Mouse (Mus musculus) liver, embryonic 14.5 days (tissue): Measurements from ENCODE around the gene Dock8. TPM values are rescaled to one million over a fixed set of nuclear protein-coding genes. Genes with fewer than 3 reads are reported as not detected.

Source experiments
- ATAC-seq: fragments of 200-750 bp; cut with Nextera tagmentation; 2 replicates; pipeline ENCODE4 v1.8.0; 2017; ENCODE audit warnings: moderate number of reproducible peaks, mild to moderate bottlenecking, moderate library complexity; ENCODE audit not compliant: insufficient read depth
- DNase-seq, 3 experiments: peaks; one replicate each; pipeline ENCODE4 v3.0.0-alpha.2; 2012 to 2013; ENCODE audit warnings: low read depth in 3 of 3, low spot score in 3 of 3
- H3K27ac ChIP-seq: fragments of 300-500 bp; sonication (generic); 2 replicates; pipeline ENCODE4 v1.5.1; 2014; ENCODE audit warnings: moderate library complexity, mild to moderate bottlenecking, control low read depth, inconsistent platforms
- H3K27me3 ChIP-seq: fragments of 300-500 bp; sonication (generic); 2 replicates; pipeline ENCODE4 v1.6.1; 2014; ENCODE audit warnings: mild to moderate bottlenecking, low read length, moderate library complexity; ENCODE audit not compliant: control insufficient read depth, insufficient read depth
- H3K36me3 ChIP-seq: fragments of 300-500 bp; sonication (generic); replicated peaks from 2 replicates; pipeline ENCODE4 v1.6.1; 2014; ENCODE audit warnings: low read depth; ENCODE audit not compliant: control insufficient read depth, insufficient read depth
- H3K4me1 ChIP-seq, 2 experiments: fragments of 200-500 bp in 1 of 2; fragments of 300-500 bp in 1 of 2; sonication (generic) in 1 of 2; replicated peaks; 2 replicates each; pipeline ENCODE4 v1.6.1; 2012 to 2014; ENCODE audit warnings: antibody characterized with exemption in 1 of 2, inconsistent platforms in 1 of 2, low read length in 1 of 2; ENCODE audit not compliant: control insufficient read depth in 2 of 2, insufficient read depth in 2 of 2
- H3K4me2 ChIP-seq: fragments of 300-500 bp; sonication (generic); 2 replicates; pipeline ENCODE4 v1.6.1; 2014; ENCODE audit warnings: low read depth, mild to moderate bottlenecking, control low read depth, moderate library complexity
- H3K4me3 ChIP-seq, 2 experiments: fragments of 200-500 bp in 1 of 2; fragments of 300-500 bp in 1 of 2; sonication (generic) in 1 of 2; 2 replicates each; pipeline ENCODE4 v1.5.1; 2012 to 2014; ENCODE audit warnings: low read depth in 2 of 2, low read length in 2 of 2, mild to moderate bottlenecking in 2 of 2, control low read depth in 1 of 2, inconsistent platforms in 1 of 2, moderate library complexity in 1 of 2; ENCODE audit not compliant: insufficient read depth in 1 of 2
- H3K9ac ChIP-seq: fragments of 300-500 bp; sonication (generic); replicated peaks from 2 replicates; pipeline ENCODE4 v1.6.1; 2014; ENCODE audit warnings: mild to moderate bottlenecking, control low read depth, moderate library complexity
- H3K9me3 ChIP-seq: fragments of 300-500 bp; sonication (generic); 2 replicates; pipeline ENCODE4 v1.6.1; 2016; ENCODE audit warnings: low read length, mixed read lengths; ENCODE audit not compliant: control insufficient read depth
- CTCF ChIP-seq: IDR thresholded peaks from 2 replicates; pipeline ENCODE4 v1.5.1; 2016; ENCODE audit warnings: antibody characterized with exemption, low read depth, control low read depth
- EP300 ChIP-seq: IDR thresholded peaks from 2 replicates; pipeline ENCODE4 v1.6.1; 2016; ENCODE audit warnings: antibody characterized with exemption, low read depth
- WGBS: fragments of 180-500 bp; shearing (Covaris S2); extraction: QIAGEN DNeasy Blood & Tissue Kit; methylation state at CpG from one replicate; pipeline ENCODE4 v1.1.7; 2014; ENCODE audit not compliant: insufficient replicate concordance; 5-methylcytosine and 5-hydroxymethylcytosine counted together
- polyA plus RNA-seq, 2 experiments: library from polyadenylated mRNA; depleted of rRNA in 1 of 2; stranded (reverse) in 1 of 2; unstranded in 1 of 2; fragments of >200 nt; fragmentation: Nextera tagmentation in 1 of 2; extraction: Ambion mirVana in 1 of 2; gene quantifications; 2 replicates each; pipeline versions ENCODE4 v1.2.1 to v1.2.3; 2012 to 2014

The Dock8 gene
- polyA plus RNA-seq, 2 experiments = 3.4 to 5.9 TPM

DNA sequence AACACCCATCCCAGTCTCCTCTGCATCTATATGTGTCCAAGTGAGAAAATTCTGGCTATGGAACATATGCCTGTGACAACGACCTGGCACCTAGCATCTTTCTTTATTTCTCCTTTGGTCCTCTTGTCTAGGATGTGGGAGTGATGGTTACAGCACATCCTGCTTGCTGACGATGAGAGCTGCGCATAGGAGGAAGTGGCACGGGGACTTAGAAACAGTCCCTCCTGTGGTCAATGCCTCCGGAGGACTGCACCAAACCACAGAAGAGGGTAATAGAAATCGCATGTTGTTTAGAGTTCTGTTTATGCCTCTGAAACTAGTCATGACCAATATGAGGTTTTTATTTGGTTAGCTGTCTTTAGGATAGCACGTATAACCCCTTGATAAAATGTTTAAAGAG, 28.0 kb upstream of the Dock8 start:
- no peak overlapping the region for H3K4me2 ChIP-seq
- no peaks in the 10 kb centered on the region for H3K9me3 ChIP-seq
- no peak for DNase-seq
- H3K4me3 ChIP-seq = no peak overlapping the region
- H3K27ac ChIP-seq = no peak overlapping the region
- 14% methylated on average over 7 of the region's 7 CpGs for WGBS
- H3K36me3 ChIP-seq = no peaks in the 10 kb centered on the region
- no peak for ATAC-seq
- TF ChIP-seq CTCF (no peak), EP300 (no peak)
- no peaks in the 10 kb centered on the region for H3K27me3 ChIP-seq
- H3K9ac ChIP-seq = no peak overlapping the region
- H3K4me1 ChIP-seq = no peaks in the 10 kb centered on the region

DNA sequence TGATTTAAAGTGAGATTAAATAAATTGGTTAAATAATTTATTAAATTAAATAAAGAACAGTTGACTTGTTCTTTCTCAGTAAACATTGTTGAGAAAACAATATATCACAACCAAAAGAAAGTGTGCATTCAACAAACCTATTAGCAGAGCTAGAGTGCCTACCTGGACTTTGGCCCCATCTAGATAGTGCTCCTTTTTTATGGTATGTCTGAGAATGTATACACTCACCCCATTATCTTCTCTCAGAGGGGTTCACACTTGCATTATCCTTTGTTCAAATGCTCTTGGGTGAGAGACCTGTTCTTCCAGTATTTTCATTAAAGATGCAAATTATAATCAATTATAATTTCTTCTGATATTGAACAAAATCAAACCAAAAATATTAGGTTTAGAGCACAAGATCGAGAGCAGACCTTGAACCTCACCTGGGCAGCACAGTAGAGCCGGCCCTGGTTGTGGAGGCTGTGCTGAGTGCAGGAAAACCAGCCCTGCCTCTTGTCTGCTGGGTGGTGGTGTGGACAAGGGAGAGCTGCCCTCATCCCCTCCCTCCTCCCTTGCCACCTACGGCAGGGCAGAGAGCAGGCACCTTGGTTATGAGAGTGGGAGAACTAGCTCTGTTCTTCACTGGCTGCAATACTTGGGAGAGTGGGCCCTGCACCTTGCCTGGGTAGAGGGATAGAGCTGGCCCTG, 26.5 kb upstream of the Dock8 start:
- Histone ChIP-seq H3K27me3 (no peaks in the 10 kb centered on the region), H3K9ac (no peak overlapping the region), H3K4me1 (no peaks in the 10 kb centered on the region), H3K9me3 (no peaks in the 10 kb centered on the region), H3K4me2 (no peak overlapping the region), H3K27ac (no peak overlapping the region), H3K4me3 (no peak overlapping the region), H3K36me3 (no peaks in the 10 kb centered on the region)
- DNase-seq = no peak
- WGBS = 66% methylated on average over 3 of the region's 3 CpGs
- no peak for ATAC-seq
- TF ChIP-seq EP300 (no peak), CTCF (no peak)

DNA sequence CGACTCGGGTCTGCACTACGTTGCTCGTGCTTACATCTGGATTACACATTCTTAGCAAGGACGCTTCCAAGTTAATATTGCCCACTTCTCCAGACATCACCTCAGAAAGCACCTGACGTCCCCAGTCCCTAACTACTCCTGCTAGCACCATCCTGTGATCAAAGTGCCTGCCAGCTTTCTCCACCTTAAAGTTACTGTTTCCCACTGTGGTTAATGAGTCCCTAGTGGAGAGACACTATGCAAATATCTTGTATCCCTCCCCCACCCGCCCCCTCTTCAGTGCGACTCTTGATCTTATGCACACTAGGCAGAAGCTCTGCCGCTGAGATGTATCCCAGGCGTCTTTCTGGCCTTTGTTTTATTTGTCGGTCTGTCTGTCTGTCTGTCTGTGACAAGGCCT, 21.3 kb upstream of the Dock8 start:
- H3K4me3 ChIP-seq = no peak overlapping the region
- ATAC-seq (no peak), DNase-seq (no peak)
- WGBS = 69% methylated on average over 11 of the region's 11 CpGs
- no peak overlapping the region for H3K4me2 ChIP-seq
- peaks cover 0 to 16% of the 10 kb centered on the region in 2 experiments; a peak in 2 of 4 replicates for H3K4me1 ChIP-seq
- no peaks in the 10 kb centered on the region for H3K36me3 ChIP-seq
- no peak overlapping the region for H3K27ac ChIP-seq
- TF ChIP-seq CTCF (no peak), EP300 (no peak)
- H3K27me3 ChIP-seq = no peaks in the 10 kb centered on the region
- no peaks in the 10 kb centered on the region for H3K9me3 ChIP-seq
- no peak overlapping the region for H3K9ac ChIP-seq

DNA sequence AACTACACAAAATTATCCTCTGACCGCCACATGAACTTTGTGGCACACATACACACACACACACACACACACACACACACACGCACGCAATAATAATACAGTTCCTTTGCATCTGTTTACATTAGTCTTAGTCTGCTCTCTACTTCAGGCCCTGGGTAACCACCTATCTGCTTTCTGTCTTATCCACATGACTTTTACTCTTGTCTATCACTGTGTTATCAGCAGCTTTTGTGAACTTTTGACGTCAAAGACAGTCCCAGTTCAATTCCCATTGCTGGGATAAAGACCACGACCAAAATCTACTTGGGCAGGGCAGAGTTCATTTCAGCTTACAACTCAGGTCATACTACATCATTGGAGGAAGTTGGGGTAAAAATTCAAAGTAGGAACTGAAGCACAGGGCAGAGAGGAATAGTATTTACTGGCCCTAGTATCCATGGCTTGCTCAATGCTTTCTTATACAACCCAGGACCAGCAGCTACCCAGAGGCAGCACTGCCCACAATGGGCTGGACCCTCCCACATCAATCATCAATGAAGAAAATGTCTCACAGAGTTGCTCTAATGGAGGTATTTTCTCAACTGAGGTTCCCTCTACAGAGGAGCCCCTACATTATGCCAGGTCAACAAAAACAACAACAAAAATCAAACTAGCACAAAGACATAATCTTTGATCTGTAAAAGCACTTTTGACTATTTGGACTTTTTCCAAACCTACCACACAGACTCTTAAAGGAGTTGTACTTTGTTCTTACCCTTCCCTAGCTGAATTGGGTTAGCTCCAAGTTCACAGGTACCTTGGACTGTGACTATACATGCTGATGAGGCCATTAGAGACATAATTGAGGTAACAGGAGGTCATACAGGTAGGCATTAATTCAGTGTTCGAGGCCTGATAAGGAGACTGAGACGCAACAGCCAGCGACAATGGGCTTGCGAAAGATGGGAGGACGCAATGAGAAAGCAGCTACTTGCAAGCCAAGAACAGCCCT, 20.2 kb upstream of the Dock8 start:
- DNase-seq (no peak), ATAC-seq (no peak)
- Histone ChIP-seq H3K4me2 (no peak overlapping the region), H3K27me3 (no peaks in the 10 kb centered on the region), H3K4me3 (no peak overlapping the region), H3K4me1 (peaks cover 0 to 16% of the 10 kb centered on the region in 2 experiments; a peak in 2 of 4 replicates), H3K9me3 (no peaks in the 10 kb centered on the region), H3K27ac (no peak overlapping the region), H3K36me3 (no peaks in the 10 kb centered on the region), H3K9ac (no peak overlapping the region)
- 64% methylated on average over 10 of the region's 10 CpGs for WGBS
- TF ChIP-seq CTCF (no peak), EP300 (no peak)

DNA sequence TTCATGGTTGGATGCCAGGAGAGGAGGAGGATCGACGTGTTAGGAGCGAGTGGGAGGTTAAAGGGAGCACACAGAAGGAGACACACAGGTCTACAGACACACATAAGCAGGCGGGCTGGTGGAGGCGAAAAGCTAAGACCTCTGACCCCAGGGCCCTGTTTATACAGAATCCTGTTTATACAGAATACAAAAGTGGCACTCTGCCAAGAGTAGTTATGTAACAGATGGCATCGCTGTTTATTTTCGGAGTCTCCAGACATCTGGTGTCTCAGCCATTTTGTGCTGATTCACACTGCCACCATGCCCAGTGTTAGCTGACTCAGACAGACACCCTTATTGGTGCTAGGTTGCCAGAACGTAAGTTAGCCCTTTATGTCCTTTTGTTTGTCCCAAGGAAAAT, 18.0 kb upstream of the Dock8 start:
- TF ChIP-seq EP300 (no peak), CTCF (no peak)

More for the DNA sequence above, 18.0 kb upstream of the Dock8 start:
- H3K4me3 ChIP-seq = no peak overlapping the region
- H3K4me2 ChIP-seq = no peak overlapping the region
- ATAC-seq (no peak), DNase-seq (no peak)
- no peaks in the 10 kb centered on the region for H3K27me3 ChIP-seq
- no peaks in the 10 kb centered on the region for H3K9me3 ChIP-seq
- WGBS = 62% methylated on average over 8 of the region's 8 CpGs
- no peak overlapping the region for H3K9ac ChIP-seq
- H3K4me1 ChIP-seq = peaks cover 0 to 16% of the 10 kb centered on the region in 2 experiments; a peak in 2 of 4 replicates
- H3K36me3 ChIP-seq = no peaks in the 10 kb centered on the region
- H3K27ac ChIP-seq = no peak overlapping the region
